Mouse (Mus musculus) small intestine, adult 2 months (tissue): ENCODE measurements around the gene Gcn1l1.

Experiments used
- CTCF ChIP-seq: fragments of 200-500 bp; IDR thresholded peaks from 2 replicates; pipeline ENCODE4 v1.5.1; 2012; ENCODE audit warnings: low read depth, mild to moderate bottlenecking, control low read depth, inconsistent platforms, low read length, moderate library complexity, mixed read lengths; ENCODE audit not compliant: insufficient replicate concordance, insufficient read length; ENCODE audit errors: extremely low read depth
- POLR2A ChIP-seq: fragments of 200-500 bp; IDR thresholded peaks from 2 replicates; pipeline ENCODE4 v1.6.1; 2012; ENCODE audit warnings: low read depth, mild to moderate bottlenecking, control low read depth, inconsistent platforms, low read length, moderate library complexity

DNA sequence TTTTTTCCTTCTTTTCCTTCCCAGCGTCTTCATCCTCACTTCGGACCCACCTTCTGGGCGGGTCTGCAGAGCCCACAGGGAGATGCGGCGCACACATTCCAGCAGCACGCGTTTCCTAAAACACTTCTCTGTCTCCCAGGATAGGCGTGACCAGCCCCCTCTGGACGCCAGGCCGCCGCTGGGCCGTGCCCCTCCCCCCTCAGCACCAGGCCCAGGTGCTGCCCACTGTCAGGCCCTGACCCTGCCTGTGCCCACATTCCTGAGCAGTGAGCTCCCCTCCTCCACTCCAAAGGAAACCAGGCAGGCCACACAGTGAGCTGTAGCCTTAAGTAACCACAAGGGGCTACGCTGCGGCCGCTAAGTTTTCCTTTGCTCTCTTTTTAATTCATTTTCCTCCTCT lies 41.1 kb upstream of the Gcn1l1 start:
- TF ChIP-seq CTCF (no peak), POLR2A (no peak)
